Mouse (Mus musculus) megakaryocyte, embryonic 14.5 days (primary cell): ENCODE measurements around the gene Map7.

Source experiments
- FLI1 ChIP-seq: IDR thresholded peaks from 2 replicates; pipeline ENCODE4 v1.6.1; 2012; ENCODE audit warnings: low read length, inconsistent platforms, mixed read lengths
- GATA1 ChIP-seq: IDR thresholded peaks from 3 replicates; pipeline ENCODE4 v1.6.1; 2012; ENCODE audit warnings: mixed read lengths, low read length, inconsistent platforms, borderline replicate concordance

DNA sequence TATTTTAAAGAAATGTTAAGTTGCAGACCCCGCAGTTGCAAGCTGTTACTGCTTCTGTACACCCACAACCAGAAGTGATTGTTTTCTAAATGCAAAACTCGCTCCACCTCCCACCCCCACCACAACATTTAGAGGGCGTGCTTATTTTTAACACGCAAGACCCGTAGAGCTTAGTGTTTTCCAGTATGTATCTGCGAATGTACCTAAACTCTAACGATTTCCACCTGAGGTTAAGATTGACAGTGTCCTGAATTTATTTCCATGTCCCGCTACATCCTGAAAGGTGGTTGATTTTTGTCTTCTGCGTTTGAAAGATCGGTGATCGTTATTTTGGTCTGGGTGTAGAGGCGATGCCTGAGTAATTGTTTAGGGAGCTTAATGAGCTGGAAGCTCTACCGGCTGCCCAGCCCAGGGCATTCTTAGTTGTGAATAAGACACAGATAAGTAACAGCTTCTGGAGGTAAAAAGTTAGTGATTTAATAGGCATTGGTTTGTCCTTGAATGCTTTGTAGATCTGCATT is 1.6 kb downstream of the Map7 start:
- TF ChIP-seq GATA1 (no peak), FLI1 (no peak)
